Mouse (Mus musculus) splenic B cell, adult 2 months (primary cell): Measurements from ENCODE around the gene Mov10.
"Not testable (repeated sequence)": the region's sequence is repeated elsewhere in the genome, so short reads cannot be mapped to it uniquely, and the experiment has no call there.

ENCODE experiments used
- DNase-seq: peaks from one replicate; pipeline ENCODE4 v3.0.0-alpha.2; 2011; ENCODE audit warnings: low read depth, low spot score
- H3K27me3 ChIP-seq: 2 replicates; pipeline ENCODE4 v1.6.1; 2012; ENCODE audit warnings: mild to moderate bottlenecking, low read length, moderate library complexity, mixed read lengths; ENCODE audit not compliant: control insufficient read depth, poor library complexity, insufficient read depth, severe bottlenecking
- H3K36me3 ChIP-seq: 2 replicates; pipeline ENCODE4 v1.6.1; 2012; ENCODE audit warnings: mild to moderate bottlenecking, low read length, moderate library complexity, mixed read lengths; ENCODE audit not compliant: control insufficient read depth, poor library complexity, insufficient read depth, severe bottlenecking

The Mov10 gene

GRCm38 (mm10) chr3:104818749-104819134 is 379 bp upstream of the Mov10 start:
- H3K36me3 ChIP-seq = no peaks in the 10 kb centered on the region; the same call in 1 of the 2 replicates
- no peak for DNase-seq
- no peaks in the 10 kb centered on the region for H3K27me3 ChIP-seq

- DNase-seq = no peak
- Histone ChIP-seq H3K27me3 (no peaks in the 10 kb centered on the region), H3K36me3 (no peaks in the 10 kb centered on the region; the same call in 1 of the 2 replicates)
Measured at GRCm38 (mm10) chr3:104817481-104817990, 827 bp downstream of the Mov10 start.

- H3K27me3 ChIP-seq = no peaks in the 10 kb centered on the region
- DNase-seq = no peak
- no peaks in the 10 kb centered on the region for H3K36me3 ChIP-seq
Measured at GRCm38 (mm10) chr3:104816130-104816529, 2.2 kb downstream of the Mov10 start.

- no peak for DNase-seq
- H3K36me3 ChIP-seq = no peaks in the 10 kb centered on the region
- H3K27me3 ChIP-seq = no peaks in the 10 kb centered on the region
Measured at GRCm38 (mm10) chr3:104815346-104815745, 3.0 kb downstream of the Mov10 start.

- no peak for DNase-seq
- H3K27me3 ChIP-seq = no peaks in the 10 kb centered on the region
- H3K36me3 ChIP-seq = no peaks in the 10 kb centered on the region
Measured at GRCm38 (mm10) chr3:104814746-104815145, 3.6 kb downstream of the Mov10 start.

GRCm38 (mm10) chr3:104813227-104813626 is 5.1 kb downstream of the Mov10 start:
- not testable (repeated sequence) for H3K27me3 ChIP-seq, DNase-seq, H3K36me3 ChIP-seq

- Histone ChIP-seq H3K36me3 (no peaks in the 10 kb centered on the region), H3K27me3 (no peaks in the 10 kb centered on the region)
- peak; percentile 36 for DNase-seq
Measured at GRCm38 (mm10) chr3:104812254-104812653, 6.1 kb downstream of the Mov10 start.

GRCm38 (mm10) chr3:104811752-104812151 is 6.6 kb downstream of the Mov10 start:
- Histone ChIP-seq H3K27me3 (no peaks in the 10 kb centered on the region), H3K36me3 (no peaks in the 10 kb centered on the region)
- DNase-seq = no peak

- H3K36me3 ChIP-seq = peaks cover 6% of the 10 kb centered on the region
- H3K27me3 ChIP-seq = no peaks in the 10 kb centered on the region
- DNase-seq = no peak
Measured at GRCm38 (mm10) chr3:104805539-104805938, 12.8 kb downstream of the Mov10 start.

- DNase-seq = no peak
- Histone ChIP-seq H3K36me3 (peaks cover 6% of the 10 kb centered on the region), H3K27me3 (no peaks in the 10 kb centered on the region)
Measured at GRCm38 (mm10) chr3:104804312-104804711, 14.1 kb downstream of the Mov10 start.

- DNase-seq = no peak
- Histone ChIP-seq H3K36me3 (peaks cover 6% of the 10 kb centered on the region), H3K27me3 (no peaks in the 10 kb centered on the region)
Measured at GRCm38 (mm10) chr3:104801481-104801880, 16.9 kb downstream of the Mov10 start.

- Histone ChIP-seq H3K27me3 (no peaks in the 10 kb centered on the region), H3K36me3 (peaks cover 6% of the 10 kb centered on the region)
- no peak for DNase-seq
Measured at GRCm38 (mm10) chr3:104800681-104801080, 17.7 kb downstream of the Mov10 start.

- Histone ChIP-seq H3K36me3 (peaks cover 7% of the 10 kb centered on the region; the same call in 1 of the 2 replicates), H3K27me3 (no peaks in the 10 kb centered on the region)
- peak; percentile 27 for DNase-seq
Measured at GRCm38 (mm10) chr3:104796430-104797082, 21.8 kb downstream of the Mov10 start.

- H3K36me3 ChIP-seq = peaks cover 6% of the 10 kb centered on the region; the same call in 1 of the 2 replicates
- no peak for DNase-seq
- H3K27me3 ChIP-seq = no peaks in the 10 kb centered on the region
Measured at GRCm38 (mm10) chr3:104795661-104796340, 22.6 kb downstream of the Mov10 start.

GRCm38 (mm10) chr3:104794953-104795470 is 23.4 kb downstream of the Mov10 start:
- no peaks in the 10 kb centered on the region for H3K27me3 ChIP-seq
- DNase-seq = no peak
- peaks cover 3% of the 10 kb centered on the region; the same call in 1 of the 2 replicates for H3K36me3 ChIP-seq
